7 mouse cellular contexts compared by ENCODE assay signal in genomic region chr8:95242826-95243571, GRCm38 (mm10). TPM values are rescaled to one million over a fixed set of nuclear protein-coding genes. Genes with fewer than 3 reads are reported as not detected.
A peak's percentile ranks its signal among the peaks of the same experiment; 100 is the strongest.
DNase-seq lines count a peak whose midpoint lies in the region; ATAC-seq and TF ChIP-seq lines count a peak whose summit lies in the region.

No protein-coding gene starts in this region.

- H3K79me2 ChIP-seq in C2C12 (ENCODE audit: control insufficient read depth, insufficient read depth), result no peaks in the 10 kb centered on the region

- peak; percentile 65 for DNase-seq in adrenal gland, postnatal 10 days
- DNase-seq in hindbrain, embryonic 11.5 days (ENCODE audit: low spot score), result peak; percentile 77
- DNase-seq in layer of hippocampus, adult 9-11 months, result peak; percentile 85
- DNase-seq in yolk sac, embryonic 10.5 days (ENCODE audit: low spot score), result no peak

- peak; percentile 96 for ATAC-seq in hindbrain, embryonic 11.5 days (ENCODE audit: low FRiP score)
- ATAC-seq in neural tube, embryonic 13.5 days (ENCODE audit: low read depth), result peak; percentile 92
- ATAC-seq in monocyte, adult 5-6 weeks (replicated peaks; ENCODE audit: insufficient number of reproducible peaks, low FRiP score, low TSS enrichment, poor library complexity, severe bottlenecking), result no peak

- H3K4me2 ChIP-seq in hindbrain, embryonic 11.5 days (replicated peaks; ENCODE audit: low read depth, low read length), result 0 out of 2 replicates have a peak overlapping the region, but pooled peaks have one; percentile 3
- H3K4me2 ChIP-seq in neural tube, embryonic 13.5 days, result peak overlapping the region; percentile 13; the same call in 1 of the 2 replicates

- no peaks in the 10 kb centered on the region for H3K27me3 ChIP-seq in C2C12 (ENCODE audit: control insufficient read depth, insufficient read depth, insufficient read length)
- H3K27me3 ChIP-seq in hindbrain, embryonic 11.5 days (ENCODE audit: control insufficient read depth, insufficient read depth, low read length), result no peaks in the 10 kb centered on the region
- no peaks in the 10 kb centered on the region for H3K27me3 ChIP-seq in neural tube, embryonic 13.5 days

- TF ChIP-seq CTCF in C2C12 (IDR thresholded peaks at IDR 0.05; ENCODE audit: control insufficient read depth, insufficient read depth, insufficient read length), result no peak

- WGBS in hindbrain, embryonic 11.5 days, result 35% methylated on average over 12 of the region's 12 CpGs
- 9% methylated on average over 12 of the region's 12 CpGs for WGBS in neural tube, embryonic 13.5 days

- H3K79me3 ChIP-seq in C2C12 (ENCODE audit: low read depth), result no peaks in the 10 kb centered on the region

- H3K4me3 ChIP-seq in C2C12 (ENCODE audit: insufficient read depth, poor library complexity, severe bottlenecking), result no peak overlapping the region
- no peak overlapping the region for H3K4me3 ChIP-seq in hindbrain, embryonic 11.5 days (ENCODE audit: low read depth, low read length)
- no peak overlapping the region for H3K4me3 ChIP-seq in neural tube, embryonic 13.5 days

- H3K4me1 ChIP-seq in hindbrain, embryonic 11.5 days (replicated peaks; ENCODE audit: control insufficient read depth, insufficient read depth, low read length), result peaks cover 4% of the 10 kb centered on the region; the same call in 1 of the 2 replicates
- H3K4me1 ChIP-seq in neural tube, embryonic 13.5 days (replicated peaks), result peaks cover 50% of the 10 kb centered on the region

- H3K9ac ChIP-seq in hindbrain, embryonic 11.5 days (ENCODE audit: low read depth, low read length), result no peak overlapping the region
- H3K9ac ChIP-seq in neural tube, embryonic 13.5 days, result 0 out of 2 replicates have a peak overlapping the region, but pooled peaks have one; percentile 4

- peak overlapping the region; percentile 89 for H3K27ac ChIP-seq in hindbrain, embryonic 11.5 days (ENCODE audit: low read depth, low read length)
- H3K27ac ChIP-seq in neural tube, embryonic 13.5 days (replicated peaks), result peak overlapping the region; percentile 89

- no peaks in the 10 kb centered on the region for H3K36me3 ChIP-seq in C2C12 (ENCODE audit: control insufficient read depth, insufficient read depth)
- no peaks in the 10 kb centered on the region for H3K36me3 ChIP-seq in hindbrain, embryonic 11.5 days (ENCODE audit: control insufficient read depth, insufficient read depth, low read length)
- no peaks in the 10 kb centered on the region for H3K36me3 ChIP-seq in neural tube, embryonic 13.5 days

- H3ac ChIP-seq in C2C12 (ENCODE audit: control insufficient read depth, insufficient read length, low read depth), result peak overlapping the region; percentile 48

- H3K9me3 ChIP-seq in hindbrain, embryonic 11.5 days (ENCODE audit: control insufficient read depth, low read length), result no peaks in the 10 kb centered on the region
- H3K9me3 ChIP-seq in neural tube, embryonic 13.5 days, result no peaks in the 10 kb centered on the region

TF ChIP-seq in C2C12, 6 proteins besides CTCF, POLR2A, EP300 and RAD21:
- no peak for TF ChIP-seq FOSL1 (IDR thresholded peaks at IDR 0.05; ENCODE audit: insufficient read depth, low read length, poor library complexity, severe bottlenecking)
- peak; percentile 70 for TF ChIP-seq MYOD1 (IDR thresholded peaks at IDR 0.05; ENCODE audit: control insufficient read depth, insufficient read length, low read depth)

RNA-seq across cellular contexts. Expression of gene Kifc3, which starts 40.4 kb away (rescaled TPM):
- 13.8 TPM for polyA plus RNA-seq in C2C12 (2012; fragmentation: generic; extraction: Trizol)
- total RNA-seq in adrenal gland, postnatal 10 days (2021), result 10 to 100 TPM; 80.0 to 89.0 TPM
- polyA plus RNA-seq in hindbrain, embryonic 11.5 days (2014; fragmentation: Nextera tagmentation; extraction: Ambion mirVana), result 5.2 and 5.7 TPM in 2 replicates
- 17.8 and 21.5 TPM in 2 replicates for polyA plus RNA-seq in neural tube, embryonic 13.5 days (2015; fragmentation: Nextera tagmentation; extraction: Ambion mirVana)
- total RNA-seq in monocyte, adult 5-6 weeks (2017), result 21.9 to 28.7 TPM (median 25.8 TPM) in 3 replicates
